Mouse (Mus musculus): Measurements from ENCODE around the gene Olfr463. TPM values are rescaled to one million over a fixed set of nuclear protein-coding genes. Genes with fewer than 3 reads are reported as not detected.

Gene Olfr463
- polyA plus RNA-seq, 3 experiments from 2014 or later = not detected

DNA sequence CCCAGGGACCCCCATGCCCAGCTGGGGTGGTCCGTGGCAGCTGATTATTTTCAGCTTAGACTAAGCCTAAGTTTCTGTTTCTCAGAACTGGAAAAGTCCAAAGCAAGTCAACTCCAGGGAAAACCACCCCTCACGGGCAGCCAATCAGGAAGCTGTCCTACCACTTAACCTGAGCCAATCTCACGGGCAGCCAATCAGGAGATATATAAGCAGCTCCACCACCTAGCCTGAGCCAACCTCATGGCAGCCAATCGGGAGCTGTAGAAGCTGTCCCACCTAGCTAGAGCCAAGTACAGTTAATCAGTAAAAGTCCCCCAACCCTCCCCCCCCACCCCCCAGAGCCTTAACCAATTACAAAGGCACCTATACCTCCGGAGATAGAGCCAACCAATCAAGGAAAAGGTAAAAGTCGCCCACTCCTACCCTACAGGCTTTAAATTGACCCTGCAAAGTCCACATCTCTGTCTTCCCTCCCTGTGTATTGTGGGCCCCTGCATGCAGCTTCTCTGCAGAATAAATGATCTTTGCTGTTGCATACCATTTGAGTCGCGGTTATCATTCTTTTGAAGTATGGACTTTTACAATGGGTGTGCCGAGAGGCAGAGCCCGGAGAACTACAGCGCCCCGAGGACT lies 50.1 kb downstream of the Olfr463 start:
- no peak for ATAC-seq

Other genes starting within 250 kb of the Olfr463 start
- gene Rnf43, start 234.7 kb downstream of the Olfr463 start, polyA plus RNA-seq (2017; shearing (Covaris generic)) = 10 to 100 TPM; 35.2 to 53.0 (median 47.2) TPM
- gene Supt4a, start 159.8 kb downstream of the Olfr463 start, polyA plus RNA-seq (2017; shearing (Covaris generic)) = 100 to 1,000 TPM; 357 to 377 (median 371) TPM
- 1 to 10 TPM; 1.7 to 3.8 (median 3.4) TPM for gene Tspoap1, start 136.8 kb downstream of the Olfr463 start, polyA plus RNA-seq (2017; shearing (Covaris generic))
- gene Mpo, start 103.8 kb downstream of the Olfr463 start, polyA plus RNA-seq (2017; shearing (Covaris generic)) = not detected
- gene Lpo, start 69.1 kb downstream of the Olfr463 start, polyA plus RNA-seq (2017; shearing (Covaris generic)) = not detected
- 10 to 100 TPM in 1 of 3 experiments, 1 to 10 TPM in 2; 5.0 to 11.2 (median 5.6) TPM for gene Mks1, start 44.2 kb downstream of the Olfr463 start, polyA plus RNA-seq (2017; shearing (Covaris generic))
- not detected for gene Epx, start 21.9 kb downstream of the Olfr463 start, polyA plus RNA-seq (2017; shearing (Covaris generic))
- gene Olfr462, start 5.1 kb downstream of the Olfr463 start, polyA plus RNA-seq (2017; shearing (Covaris generic)) = not detected
- not detected for gene Olfr464, start 23.6 kb upstream of the Olfr463 start, polyA plus RNA-seq (2017; shearing (Covaris generic))
- gene Dynll2, start 90.1 kb upstream of the Olfr463 start, polyA plus RNA-seq (2017; shearing (Covaris generic)) = 1 to 10 TPM; 1.7 to 7.1 (median 3.9) TPM
- gene Srsf1, start 150.0 kb upstream of the Olfr463 start, polyA plus RNA-seq (2017; shearing (Covaris generic)) = 10 to 100 TPM; 40.8 to 52.4 (median 50.5) TPM
- gene Vezf1, start 170.9 kb upstream of the Olfr463 start, polyA plus RNA-seq (2017; shearing (Covaris generic)) = 10 to 100 TPM; 19.3 to 25.6 (median 21.5) TPM
- gene Cuedc1, start 200.7 kb upstream of the Olfr463 start, polyA plus RNA-seq (2017; shearing (Covaris generic)) = 1 to 10 TPM; 2.0 to 6.4 (median 5.2) TPM

All from inflammation-experienced regulatory T-cells, adult 6 months (primary cell).